Mouse (Mus musculus): ENCODE results near the gene Atp6v0a4.

Gene Atp6v0a4

DNA sequence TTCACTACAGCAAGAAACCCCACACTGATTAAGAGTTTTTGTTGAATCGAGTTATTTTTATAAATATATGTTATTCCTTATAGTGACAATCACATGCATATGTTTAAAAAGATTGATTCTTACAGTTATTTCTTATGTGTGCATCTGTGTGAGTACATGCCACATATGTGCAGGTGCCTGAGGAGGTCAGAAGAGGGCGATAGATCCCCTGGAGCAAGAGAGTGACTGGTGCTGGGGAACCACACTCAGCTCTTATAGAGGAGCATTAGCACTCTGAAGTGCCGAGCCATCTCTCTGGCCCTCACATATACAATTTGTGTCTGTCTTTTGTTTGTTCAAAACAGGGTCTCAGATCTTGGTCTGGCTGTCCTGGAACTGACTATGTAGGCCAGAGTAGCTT is 50.8 kb downstream of the Atp6v0a4 start:
- no peak for DNase-seq (ENCODE audit: low spot score)

GRCm38 (mm10) chr6:38072137-38072796 is 52.1 kb downstream of the Atp6v0a4 start:
- DNase-seq (ENCODE audit: low spot score): no peak

DNA sequence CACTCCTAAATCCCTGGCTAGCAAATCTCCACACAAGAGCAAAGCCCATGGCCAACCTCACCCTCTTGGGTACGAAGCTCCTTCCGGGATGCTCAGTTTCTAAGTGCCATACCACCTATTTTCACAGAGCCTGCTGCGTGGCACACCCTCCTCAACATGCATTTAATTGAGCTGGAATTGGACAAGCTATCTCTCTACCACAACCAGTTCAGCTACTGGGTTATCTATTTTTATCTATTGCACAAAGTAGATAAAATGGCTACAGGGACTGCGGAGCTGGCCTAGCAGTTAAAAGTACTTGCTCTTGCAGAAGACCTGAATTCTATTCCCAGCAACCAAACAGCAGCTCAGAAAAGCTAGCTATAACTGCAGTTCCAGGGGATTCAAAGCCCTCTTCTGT is 53.1 kb downstream of the Atp6v0a4 start:
- no peak for DNase-seq (ENCODE audit: low spot score)

GRCm38 (mm10) chr6:38066215-38066614 is 58.2 kb downstream of the Atp6v0a4 start:
- DNase-seq (ENCODE audit: low spot score): peak; percentile 57

GRCm38 (mm10) chr6:38065501-38066122 is 58.8 kb downstream of the Atp6v0a4 start:
- no peak for DNase-seq (ENCODE audit: low spot score)

- DNase-seq (ENCODE audit: low spot score): no peak
These were observed 59.3 kb downstream of the Atp6v0a4 start for GRCm38 (mm10) chr6:38065122-38065500.

GRCm38 (mm10) chr6:38064621-38065020 is 59.8 kb downstream of the Atp6v0a4 start:
- DNase-seq (ENCODE audit: low spot score): no peak

- DNase-seq (ENCODE audit: low spot score): no peak
These were observed 65.6 kb downstream of the Atp6v0a4 start for GRCm38 (mm10) chr6:38058805-38059204.

DNA sequence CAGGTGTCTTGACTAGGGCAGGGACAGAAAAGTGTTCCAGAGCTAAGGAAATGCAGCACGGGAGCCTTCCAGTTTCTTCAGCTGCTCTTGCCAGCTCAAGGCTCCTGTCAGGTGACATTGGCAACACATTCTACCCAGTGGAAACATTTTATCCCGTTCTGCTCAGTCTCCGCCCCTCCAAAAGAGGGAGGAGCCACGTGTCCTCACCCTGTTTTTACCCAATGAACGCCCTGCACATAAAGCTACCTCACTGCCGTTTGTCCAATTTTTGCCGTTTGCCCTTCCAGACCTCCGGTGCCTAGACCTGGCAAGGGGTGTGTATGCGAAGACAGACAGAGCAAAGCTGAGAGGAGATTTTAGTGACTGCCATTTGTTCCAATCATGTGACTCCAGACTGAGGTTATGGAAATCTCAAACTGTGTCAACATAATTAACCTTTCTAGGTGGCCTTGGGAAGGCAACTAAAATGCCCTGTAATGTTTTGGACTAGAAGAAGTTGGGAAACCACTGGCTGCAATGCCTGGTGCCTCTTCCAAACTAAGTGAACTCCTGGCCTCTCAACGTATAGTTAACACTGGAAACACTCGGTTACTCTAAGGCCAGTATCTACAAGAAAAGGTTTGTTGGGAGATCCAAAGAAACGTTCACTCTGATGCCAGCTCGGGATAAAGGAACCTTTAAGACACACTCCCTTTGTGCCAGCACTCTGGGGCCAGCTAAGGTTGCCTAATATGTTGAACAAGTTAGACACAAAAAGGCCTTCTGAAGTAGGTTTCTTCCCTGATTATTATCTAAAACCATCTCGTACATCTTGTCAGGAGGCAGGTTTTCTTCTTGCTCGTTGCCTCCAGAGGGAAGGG is 68.7 kb downstream of the Atp6v0a4 start:
- no peak for DNase-seq (ENCODE audit: low spot score)

DNA sequence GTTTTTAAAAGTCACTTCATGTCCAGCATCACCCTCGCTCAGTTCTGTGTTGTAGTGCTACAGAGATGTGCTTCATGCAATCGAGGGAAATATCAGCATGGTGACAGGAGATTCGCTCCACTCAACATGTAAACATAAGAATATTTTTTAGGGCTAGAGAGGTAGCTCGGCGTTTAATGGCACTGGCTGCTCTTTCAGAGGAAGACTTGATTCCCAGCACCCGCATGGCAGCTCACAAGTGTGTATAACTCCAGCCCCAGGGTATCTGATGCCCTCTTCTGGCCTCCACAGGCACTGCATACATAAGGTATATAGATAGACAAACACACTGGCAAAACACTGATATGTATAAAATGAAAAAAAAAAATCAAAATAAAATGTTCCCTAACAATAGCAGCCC is 74.8 kb downstream of the Atp6v0a4 start:
- DNase-seq (ENCODE audit: low spot score): no peak

- DNase-seq (ENCODE audit: low spot score): no peak
These were observed 75.4 kb downstream of the Atp6v0a4 start for GRCm38 (mm10) chr6:38048800-38049561.

DNA sequence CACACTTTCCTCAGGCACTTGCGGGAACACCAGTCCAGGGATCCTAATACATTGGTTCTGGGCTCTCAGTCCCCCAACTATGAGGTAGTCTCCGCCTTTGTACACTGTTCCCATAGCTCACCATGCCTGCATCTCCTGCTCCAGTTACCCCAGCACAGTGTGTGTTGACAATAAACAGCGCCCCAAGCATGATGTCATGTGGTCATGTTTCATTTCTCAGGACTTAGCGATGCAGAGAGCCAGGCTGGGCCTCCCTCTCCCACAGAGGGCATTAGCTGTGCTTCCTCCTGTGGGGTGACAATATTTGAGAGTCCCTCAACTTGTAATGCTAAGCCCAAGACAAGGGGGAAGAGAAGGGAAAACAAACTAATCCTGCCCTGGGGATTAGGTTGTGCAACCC is 76.4 kb downstream of the Atp6v0a4 start:
- no peak for DNase-seq (ENCODE audit: low spot score)

- DNase-seq (ENCODE audit: low spot score): no peak
These were observed 77.5 kb downstream of the Atp6v0a4 start, which contains the start of gene Svopl for GRCm38 (mm10) chr6:38046838-38047237. Gene Svopl (minus strand): TSS chr6:38046996.

- no peak for DNase-seq (ENCODE audit: low spot score)
These were observed 91.4 kb downstream of the Atp6v0a4 start for GRCm38 (mm10) chr6:38032801-38033566.

- peak; percentile 21 for DNase-seq (ENCODE audit: low spot score)
These were observed 92.4 kb downstream of the Atp6v0a4 start for GRCm38 (mm10) chr6:38031924-38032540.

GRCm38 (mm10) chr6:38028205-38028604 is 96.2 kb downstream of the Atp6v0a4 start:
- no peak for DNase-seq (ENCODE audit: low spot score)

- no peak for DNase-seq (ENCODE audit: low spot score)
These were observed 96.6 kb downstream of the Atp6v0a4 start for GRCm38 (mm10) chr6:38027771-38028170.

DNA sequence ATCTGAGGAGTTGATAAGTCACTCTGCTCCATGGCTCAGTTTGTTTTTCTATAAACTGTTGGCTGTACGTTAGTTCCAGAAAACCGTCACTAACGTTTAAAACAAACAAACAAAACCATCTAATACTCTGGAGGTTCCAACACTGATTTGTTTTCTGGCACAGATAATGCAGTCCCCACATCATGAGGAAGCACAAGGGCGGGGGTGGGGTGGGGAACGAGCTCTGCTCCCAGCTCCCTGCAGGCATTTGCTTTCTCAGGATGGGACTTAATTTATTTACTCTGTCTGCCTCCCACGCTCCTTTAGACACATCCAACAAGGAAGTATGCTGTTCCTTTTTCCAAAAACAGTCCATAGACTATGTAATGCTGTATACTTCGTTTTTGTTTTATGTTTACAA is 101.1 kb downstream of the Atp6v0a4 start:
- DNase-seq (ENCODE audit: low spot score): no peak

DNA sequence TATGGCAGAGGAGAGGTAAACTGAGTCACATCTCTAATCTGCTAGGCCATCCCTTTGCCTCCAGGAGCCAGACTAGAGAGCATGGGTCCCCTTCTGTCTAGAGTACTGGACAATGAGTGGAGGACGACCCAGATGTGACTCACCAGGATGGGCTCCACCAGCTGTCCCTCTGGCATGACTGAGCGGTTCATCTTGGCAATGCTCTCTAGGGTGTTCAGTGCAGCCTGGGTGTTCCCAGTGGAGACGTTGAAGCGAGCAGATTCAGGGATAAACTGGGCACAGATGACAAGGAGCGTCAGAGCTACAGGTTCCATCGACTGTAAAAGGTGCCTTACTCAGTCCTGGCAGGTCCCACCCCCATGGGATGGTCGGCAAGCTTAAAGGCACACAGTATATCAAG is 103.0 kb downstream of the Atp6v0a4 start:
- no peak for DNase-seq (ENCODE audit: low spot score)

- no peak for DNase-seq (ENCODE audit: low spot score)
These were observed 111.6 kb downstream of the Atp6v0a4 start for GRCm38 (mm10) chr6:38012829-38013228.

DNA sequence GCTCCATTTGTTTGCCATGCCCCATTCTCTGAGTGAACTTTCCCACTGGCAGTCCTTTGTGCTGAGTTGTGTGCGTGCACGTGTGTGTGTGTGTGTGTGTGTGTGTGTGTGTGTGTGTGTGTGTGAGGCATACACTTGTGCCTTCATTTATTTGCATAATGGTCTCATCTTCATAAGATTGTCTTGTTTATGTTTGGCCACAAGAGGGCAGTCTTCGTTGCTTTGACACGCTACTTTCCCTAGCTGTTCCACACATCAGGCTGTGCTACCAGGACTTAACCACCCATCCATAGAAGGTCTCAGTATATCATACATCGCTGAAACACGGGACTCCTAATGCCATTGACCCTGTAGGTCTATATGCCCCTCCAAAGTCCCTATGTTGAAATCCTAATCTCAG is 116.9 kb downstream of the Atp6v0a4 start:
- peak; percentile 46 for DNase-seq (ENCODE audit: low spot score)

All from urinary bladder, postnatal 14 days (tissue).